Comparison of ENCODE assay signal across 8 mouse cellular contexts in the genomic region with DNA sequence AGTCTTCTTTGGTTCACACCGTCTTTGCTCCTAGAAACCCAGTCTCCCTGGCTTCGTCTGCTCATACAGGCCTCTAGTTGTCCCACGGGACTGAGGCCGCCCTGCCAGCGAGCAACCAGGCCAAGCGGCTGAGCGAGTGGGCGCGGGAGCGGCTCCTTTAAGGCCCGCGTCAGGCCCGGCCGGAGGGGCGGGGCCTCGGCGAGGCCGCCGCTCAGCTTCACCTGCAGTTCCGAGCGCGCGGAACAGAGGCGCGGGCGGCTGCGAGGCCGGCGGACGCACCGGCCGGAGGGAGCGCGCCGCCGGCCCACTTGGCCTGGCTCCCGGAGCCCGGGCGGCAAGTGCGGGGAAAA. TPM values are rescaled to one million over a fixed set of nuclear protein-coding genes. Genes with fewer than 3 reads are reported as not detected.
DNase-seq lines count a peak whose midpoint lies in the region; ATAC-seq lines count a peak whose summit lies in the region.

Cdh4 (plus strand) TSS at position 241 of the 350 bp plus-strand sequence.

- ATAC-seq in embryonic facial prominence, embryonic 12.5 days (ENCODE audit: insufficient number of reproducible peaks, insufficient read depth, low FRiP score, low TSS enrichment), result peak; percentile 68
- ATAC-seq in limb, embryonic 12.5 days (ENCODE audit: insufficient number of reproducible peaks, insufficient read depth, low FRiP score, low TSS enrichment, low read depth), result peak; percentile 80
- peak; percentile 87 for ATAC-seq in midbrain, embryonic 12.5 days (ENCODE audit: low FRiP score, low read depth)
- peak; percentile 85 for ATAC-seq in stomach, embryonic 15.5 days (ENCODE audit: insufficient read depth, low FRiP score, low read depth)

- no peak within 1 kb of the TSS for H3K27ac ChIP-seq in embryonic facial prominence, embryonic 12.5 days
- H3K27ac ChIP-seq in heart, embryonic 10.5 days, result peak within 1 kb of the TSS; percentile 70
- peak within 1 kb of the TSS; percentile 41; the same call in 1 of the 2 replicates for H3K27ac ChIP-seq in limb, embryonic 12.5 days
- peak within 1 kb of the TSS; percentile 76 for H3K27ac ChIP-seq in midbrain, embryonic 12.5 days (replicated peaks)
- peak within 1 kb of the TSS; percentile 35; the same call in 1 of the 2 replicates for H3K27ac ChIP-seq in stomach, embryonic 15.5 days

- WGBS in embryonic facial prominence, embryonic 12.5 days, result under 1% methylated on average over 39 of the region's 40 CpGs
- WGBS in heart, embryonic 10.5 days, result 0% methylated on average over 40 of the region's 40 CpGs
- WGBS in limb, embryonic 12.5 days, result 1% methylated on average over 40 of the region's 40 CpGs
- WGBS in midbrain, embryonic 12.5 days, result 0% methylated on average over 40 of the region's 40 CpGs
- WGBS in stomach, embryonic 15.5 days, result under 1% methylated on average over 40 of the region's 40 CpGs

- DNase-seq in layer of hippocampus, adult 11-12 months (ENCODE audit: low spot score), result peak; percentile 52
- DNase-seq in layer of hippocampus, adult 9-10 months (ENCODE audit: low spot score), result no peak
- DNase-seq in heart, embryonic 10.5 days (ENCODE audit: low spot score), result no peak
- peak; percentile 67 for DNase-seq in kidney, adult 9 months

- peak within 1 kb of the TSS; percentile 64 for H3K4me3 ChIP-seq in embryonic facial prominence, embryonic 12.5 days
- peak within 1 kb of the TSS; percentile 77 for H3K4me3 ChIP-seq in heart, embryonic 10.5 days
- peak within 1 kb of the TSS; percentile 71 for H3K4me3 ChIP-seq in limb, embryonic 12.5 days (replicated peaks)
- peak within 1 kb of the TSS; percentile 74 for H3K4me3 ChIP-seq in midbrain, embryonic 12.5 days
- peak within 1 kb of the TSS; percentile 67 for H3K4me3 ChIP-seq in stomach, embryonic 15.5 days (replicated peaks)

- H3K27me3 ChIP-seq in embryonic facial prominence, embryonic 12.5 days, result peaks cover 38% of the 10 kb centered on the region
- peaks cover 69% of the 10 kb centered on the region for H3K27me3 ChIP-seq in heart, embryonic 10.5 days (ENCODE audit: insufficient read depth, poor library complexity, severe bottlenecking)
- peaks cover 54% of the 10 kb centered on the region for H3K27me3 ChIP-seq in limb, embryonic 12.5 days
- peaks cover 45% of the 10 kb centered on the region for H3K27me3 ChIP-seq in midbrain, embryonic 12.5 days
- peaks cover 24% of the 10 kb centered on the region for H3K27me3 ChIP-seq in stomach, embryonic 15.5 days (replicated peaks)

- H3K9ac ChIP-seq in embryonic facial prominence, embryonic 12.5 days, result peak within 1 kb of the TSS; percentile 69
- H3K9ac ChIP-seq in limb, embryonic 12.5 days (replicated peaks), result peak within 1 kb of the TSS; percentile 70
- H3K9ac ChIP-seq in midbrain, embryonic 12.5 days (replicated peaks), result peak within 1 kb of the TSS; percentile 69
- H3K9ac ChIP-seq in stomach, embryonic 15.5 days, result peak within 1 kb of the TSS; percentile 39

- no peaks in the 10 kb centered on the region for H3K36me3 ChIP-seq in embryonic facial prominence, embryonic 12.5 days
- no peaks in the 10 kb centered on the region for H3K36me3 ChIP-seq in heart, embryonic 10.5 days
- no peaks in the 10 kb centered on the region for H3K36me3 ChIP-seq in limb, embryonic 12.5 days
- H3K36me3 ChIP-seq in midbrain, embryonic 12.5 days, result no peaks in the 10 kb centered on the region
- no peaks in the 10 kb centered on the region for H3K36me3 ChIP-seq in stomach, embryonic 15.5 days

- no peaks in the 10 kb centered on the region for H3K9me3 ChIP-seq in embryonic facial prominence, embryonic 12.5 days
- H3K9me3 ChIP-seq in heart, embryonic 10.5 days, result no peaks in the 10 kb centered on the region
- no peaks in the 10 kb centered on the region for H3K9me3 ChIP-seq in limb, embryonic 12.5 days
- no peaks in the 10 kb centered on the region for H3K9me3 ChIP-seq in midbrain, embryonic 12.5 days
- no peaks in the 10 kb centered on the region for H3K9me3 ChIP-seq in stomach, embryonic 15.5 days

- peaks cover 19% of the 10 kb centered on the region for H3K4me1 ChIP-seq in embryonic facial prominence, embryonic 12.5 days
- peaks cover 26% of the 10 kb centered on the region for H3K4me1 ChIP-seq in heart, embryonic 10.5 days
- H3K4me1 ChIP-seq in limb, embryonic 12.5 days (replicated peaks), result peaks cover 23% of the 10 kb centered on the region
- H3K4me1 ChIP-seq in midbrain, embryonic 12.5 days, result peaks cover 29% of the 10 kb centered on the region
- H3K4me1 ChIP-seq in stomach, embryonic 15.5 days, result peaks cover 15% of the 10 kb centered on the region

- H3K4me2 ChIP-seq in embryonic facial prominence, embryonic 12.5 days (replicated peaks), result peak within 1 kb of the TSS; percentile 96
- H3K4me2 ChIP-seq in limb, embryonic 12.5 days, result peak within 1 kb of the TSS; percentile 96
- H3K4me2 ChIP-seq in midbrain, embryonic 12.5 days (replicated peaks), result peak within 1 kb of the TSS; percentile 96
- peak within 1 kb of the TSS; percentile 100 for H3K4me2 ChIP-seq in stomach, embryonic 15.5 days

RNA-seq across cellular contexts. Expression of gene Cdh4, which starts in this region (rescaled TPM):
- polyA plus RNA-seq in embryonic facial prominence, embryonic 12.5 days (2016; fragmentation: Nextera tagmentation; extraction: Ambion mirVana), result 14.9 and 15.0 TPM in 2 replicates
- 0.41 and 0.99 TPM in 2 replicates for polyA plus RNA-seq in heart, embryonic 10.5 days (2016; fragmentation: Nextera tagmentation; extraction: Ambion mirVana)
- 9.3 and 10.5 TPM in 2 replicates for polyA plus RNA-seq in limb, embryonic 12.5 days (2016; fragmentation: Nextera tagmentation; extraction: Ambion mirVana)
- 18.2 and 22.3 TPM in 2 replicates for polyA plus RNA-seq in midbrain, embryonic 12.5 days (2016; fragmentation: Nextera tagmentation; extraction: Ambion mirVana)
- polyA plus RNA-seq in stomach, embryonic 15.5 days (2015; fragmentation: Nextera tagmentation; extraction: Ambion mirVana), result 3.6 and 3.7 TPM in 2 replicates

Comparison
In these comparisons a context has a peak if more than half of its experiments do, and no peak if none do; other contexts are left out.
1. DNase-seq: peak in layer of hippocampus, adult 11-12 months (single experiment) and kidney, adult 9 months (single experiment); none in layer of hippocampus, adult 9-10 months (single experiment) and heart, embryonic 10.5 days (single experiment).
2. Peak in every context shown above with its lines, with median percentiles within 50 percentile points of each other: ATAC-seq, H3K4me2 ChIP-seq, H3K4me3 ChIP-seq and H3K9ac ChIP-seq.